Mouse (Mus musculus): ENCODE results near the gene Uaca.

The Uaca gene

GRCm38 (mm10) chr9:60887389-60887811 is 93.1 kb downstream of the Uaca start:
- DNase-seq = no peak

- no peak for DNase-seq
Measured at GRCm38 (mm10) chr9:60893511-60893910, 99.2 kb downstream of the Uaca start.

GRCm38 (mm10) chr9:60895486-60896110 is 101.3 kb downstream of the Uaca start:
- DNase-seq = peak; percentile 68

GRCm38 (mm10) chr9:60898291-60899020 is 104.1 kb downstream of the Uaca start:
- no peak for DNase-seq

- no peak for DNase-seq
Measured at GRCm38 (mm10) chr9:60899201-60899600, 104.9 kb downstream of the Uaca start.

GRCm38 (mm10) chr9:60899797-60900459 is 105.6 kb downstream of the Uaca start:
- no peak for DNase-seq

GRCm38 (mm10) chr9:60912266-60912665 is 117.9 kb downstream of the Uaca start:
- no peak for DNase-seq

GRCm38 (mm10) chr9:60913626-60914025 is 119.3 kb downstream of the Uaca start:
- no peak for DNase-seq

GRCm38 (mm10) chr9:60919936-60920672 is 125.8 kb downstream of the Uaca start:
- no peak for DNase-seq

- no peak for DNase-seq
Measured at GRCm38 (mm10) chr9:60920673-60921062, 126.3 kb downstream of the Uaca start.

- DNase-seq = no peak
Measured at GRCm38 (mm10) chr9:60921287-60921686, 126.9 kb downstream of the Uaca start.

GRCm38 (mm10) chr9:60921831-60922230 is 127.5 kb downstream of the Uaca start:
- no peak for DNase-seq

GRCm38 (mm10) chr9:60926301-60926700 is 132.0 kb downstream of the Uaca start:
- no peak for DNase-seq

GRCm38 (mm10) chr9:60929290-60929983 is 135.1 kb downstream of the Uaca start:
- DNase-seq = no peak

Data from lung, postnatal 14 days (tissue).